Mouse (Mus musculus): ENCODE measurements around the gene Hgd. TPM values are rescaled to one million over a fixed set of nuclear protein-coding genes. Genes with fewer than 3 reads are reported as not detected.

Gene Hgd
- total and polyA plus RNA-seq, 3 experiments = 0.28 to 1.6 TPM; not detected in 1

DNA sequence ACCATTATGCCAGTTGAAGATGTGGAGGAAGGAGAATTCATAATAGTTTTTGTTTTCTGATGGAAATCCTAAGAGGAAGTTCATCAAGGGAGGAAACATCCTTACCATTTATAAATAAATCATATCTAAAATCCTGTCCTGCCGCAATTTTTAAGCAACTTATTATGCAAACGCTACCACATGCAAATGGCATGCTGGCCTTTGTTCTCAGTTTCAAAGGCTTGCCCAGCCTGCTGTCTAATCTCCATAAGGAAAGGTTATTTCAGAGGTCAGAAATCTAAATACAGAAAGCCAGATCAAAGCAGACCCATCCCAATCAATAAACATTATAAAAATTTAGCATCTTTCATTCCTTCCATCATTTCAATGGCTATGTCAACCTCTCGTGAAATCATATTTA, 1.9 kb downstream of the Hgd start:
- no peak for DNase-seq

GRCm38 (mm10) chr16:37583306-37583705, 3.4 kb downstream of the Hgd start:
- no peak for DNase-seq

DNA sequence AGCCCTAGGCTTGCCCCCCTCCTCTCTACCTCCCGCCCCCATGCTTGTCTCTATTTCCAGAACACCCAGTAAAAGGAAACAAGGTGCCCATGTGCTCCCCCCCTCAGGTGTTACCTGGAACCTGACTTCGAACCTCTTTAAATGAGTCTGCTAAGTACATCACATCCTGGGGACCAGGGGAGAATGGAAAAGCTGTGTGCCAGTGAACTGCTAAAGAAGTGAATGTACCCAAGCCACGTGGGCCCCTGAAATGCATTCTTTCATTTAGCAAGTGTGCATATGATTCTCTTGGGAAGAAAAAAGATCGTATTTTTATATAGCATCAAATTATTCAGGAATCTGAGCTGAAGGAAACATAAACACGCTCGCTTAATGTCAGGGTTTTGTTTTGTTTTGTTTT, 3.8 kb downstream of the Hgd start:
- no peak for DNase-seq

- DNase-seq = peak; percentile 72
These were observed 4.5 kb downstream of the Hgd start for GRCm38 (mm10) chr16:37584218-37585035.

GRCm38 (mm10) chr16:37585129-37585563, 5.2 kb downstream of the Hgd start:
- DNase-seq = no peak

DNA sequence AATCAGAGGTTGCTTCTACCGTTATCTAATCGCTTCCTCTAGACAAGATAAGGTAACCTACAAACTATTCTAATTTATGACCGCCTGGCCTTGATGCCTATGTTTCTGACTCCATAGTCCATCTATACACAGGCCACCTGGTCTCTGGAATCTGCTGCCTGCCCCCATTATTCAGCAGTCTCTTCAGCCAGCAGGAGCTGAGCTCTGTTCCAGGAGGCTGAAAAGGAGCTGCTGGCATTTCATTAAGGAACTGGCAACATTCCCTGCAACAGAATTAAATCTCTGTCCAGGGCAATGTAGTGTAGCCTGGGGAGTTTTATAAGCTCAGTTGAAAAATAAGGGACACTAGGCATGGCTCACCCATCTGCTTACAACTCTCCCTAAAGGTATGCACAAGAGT, 11.0 kb downstream of the Hgd start:
- no peak for DNase-seq

DNA sequence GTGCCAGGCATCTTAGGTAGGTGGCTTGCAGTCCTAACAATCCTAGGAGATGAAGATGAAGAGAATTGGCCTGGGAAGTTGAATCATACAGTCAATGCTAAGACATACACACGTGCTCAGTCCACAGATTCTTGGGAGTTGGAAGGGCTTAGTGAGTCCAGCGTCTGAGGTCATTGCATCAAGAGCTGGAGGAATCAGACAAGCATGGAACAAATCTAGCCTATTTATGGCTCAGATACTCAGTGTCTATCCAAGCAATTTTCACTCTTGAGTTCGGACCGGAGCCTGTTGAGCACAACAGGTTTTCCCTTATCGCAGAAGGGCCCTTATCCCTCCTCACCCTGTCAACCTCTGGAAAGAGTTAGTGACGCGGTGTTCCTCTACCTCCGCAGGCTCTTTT, 11.6 kb downstream of the Hgd start:
- no peak for DNase-seq

DNA sequence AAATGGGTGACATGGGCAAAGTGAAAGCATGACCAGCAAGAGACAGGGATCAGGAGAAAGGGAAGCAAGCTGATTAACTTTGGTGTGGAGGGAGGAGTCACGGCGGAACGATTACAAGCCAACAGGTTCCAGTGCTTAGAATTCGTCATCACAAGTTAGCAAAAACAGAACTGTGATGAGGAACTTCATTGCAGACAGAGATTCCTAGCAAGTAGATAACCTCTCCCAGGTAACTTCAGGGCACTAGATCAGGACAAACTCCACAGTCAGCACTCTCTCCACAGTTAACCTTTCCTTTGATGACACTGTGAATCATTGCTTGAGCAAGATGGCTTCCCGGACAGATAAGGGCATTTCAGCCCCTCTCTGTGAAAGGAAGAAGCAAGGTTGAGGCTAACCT, 17.5 kb downstream of the Hgd start:
- DNase-seq = no peak

DNA sequence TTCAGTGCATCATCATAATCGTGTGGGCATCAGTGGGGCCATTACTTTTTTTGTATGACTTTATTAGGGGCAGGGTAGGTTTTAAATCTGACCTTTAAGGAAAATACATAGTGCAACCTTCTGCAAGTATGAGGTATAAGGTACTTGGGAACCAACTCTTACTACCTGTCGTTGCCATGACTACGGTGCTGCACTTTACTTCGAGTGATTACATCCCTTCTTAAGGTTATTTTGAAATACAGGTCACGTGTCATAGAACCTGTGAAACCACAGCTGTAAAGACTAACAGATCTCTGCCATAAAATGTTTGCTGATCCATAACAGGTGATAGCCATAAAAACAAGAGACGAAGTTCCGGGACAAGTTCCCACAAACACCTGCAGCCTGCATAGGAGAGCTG, 18.5 kb downstream of the Hgd start:
- no peak for DNase-seq

GRCm38 (mm10) chr16:37599326-37599725, 19.4 kb downstream of the Hgd start:
- no peak for DNase-seq

DNA sequence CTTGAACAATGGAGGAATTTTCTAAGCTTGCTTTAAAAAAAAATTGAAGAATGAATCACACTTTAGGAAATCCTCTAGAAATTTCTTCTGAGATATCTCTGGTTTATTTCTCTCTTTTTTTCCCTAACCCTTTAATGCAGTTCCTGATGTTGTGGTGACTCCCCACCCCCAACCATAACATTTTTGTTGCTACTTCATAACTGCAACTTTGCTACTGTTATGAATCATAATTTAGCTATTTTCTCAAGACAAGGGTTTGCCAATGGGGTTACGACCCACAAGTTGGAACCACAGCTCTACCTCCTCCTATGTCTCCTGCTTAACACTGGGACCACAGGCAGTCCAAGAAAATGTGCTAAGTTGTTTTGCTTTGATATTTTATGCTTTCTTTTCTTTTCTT, 23.5 kb downstream of the Hgd start:
- no peak for DNase-seq

- no peak for DNase-seq
These were observed 24.3 kb downstream of the Hgd start for GRCm38 (mm10) chr16:37604243-37604642.

- no peak for DNase-seq
These were observed 30.4 kb downstream of the Hgd start for GRCm38 (mm10) chr16:37610333-37610732.

DNA sequence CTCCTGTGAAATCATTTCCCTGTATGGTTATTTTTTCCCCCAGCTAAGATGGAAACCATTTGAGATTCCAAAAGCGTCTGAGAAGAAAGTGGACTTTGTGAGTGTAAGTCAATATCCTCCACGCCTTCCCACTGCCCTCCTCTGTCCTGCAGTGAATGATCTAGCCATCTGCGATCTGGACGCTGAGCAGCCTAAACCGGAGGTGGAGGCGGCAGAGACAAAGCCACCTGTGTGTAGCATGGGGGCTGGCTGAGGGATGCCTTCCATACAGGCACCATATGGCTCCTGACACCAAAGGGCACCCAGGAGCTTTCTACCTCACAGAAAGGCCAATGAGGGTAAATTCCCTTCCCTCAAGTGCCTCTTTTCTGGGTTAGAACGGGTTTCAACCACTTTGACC, 31.1 kb downstream of the Hgd start:
- DNase-seq = no peak

DNA sequence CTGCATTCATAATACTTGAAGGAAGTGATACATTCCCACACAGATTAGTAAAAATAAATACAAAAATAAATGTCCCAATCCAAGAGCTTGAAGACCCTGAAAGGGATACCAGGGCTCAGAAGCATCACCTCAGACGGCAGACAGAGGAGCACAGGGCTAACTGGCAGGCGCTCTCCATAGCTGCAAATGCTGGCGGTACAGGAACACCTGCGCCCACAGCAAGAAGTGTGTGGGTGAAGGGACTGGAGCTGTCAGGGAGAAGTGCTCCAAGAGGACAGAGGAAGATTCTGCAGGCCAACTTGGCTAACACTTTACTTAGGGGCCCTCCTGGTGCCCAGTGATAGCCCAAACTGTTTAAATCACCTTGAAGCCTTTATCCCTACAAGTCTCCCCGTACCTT, 32.1 kb downstream of the Hgd start:
- no peak for DNase-seq

- no peak for DNase-seq
These were observed 34.6 kb downstream of the Hgd start for GRCm38 (mm10) chr16:37614540-37614939.

DNA sequence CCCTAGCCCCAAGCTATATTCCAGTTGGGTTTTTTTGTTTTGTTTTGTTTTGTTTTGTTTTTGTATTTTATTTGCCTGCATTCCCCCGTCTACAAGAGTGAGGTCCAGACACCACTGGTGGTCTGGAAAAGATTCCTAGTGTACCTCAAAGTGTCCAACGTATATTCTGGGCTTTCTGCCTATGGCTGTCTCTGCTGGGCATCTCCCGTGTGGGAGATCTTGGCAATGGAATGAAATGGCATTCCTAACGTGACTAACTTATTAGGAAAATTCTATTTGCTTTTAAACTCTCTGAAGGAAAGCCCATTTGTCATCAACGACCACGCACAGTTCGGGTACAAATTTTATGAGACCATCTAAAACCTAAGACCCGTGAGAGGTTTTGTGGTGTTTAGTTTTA, 35.5 kb downstream of the Hgd start:
- no peak for DNase-seq

DNA sequence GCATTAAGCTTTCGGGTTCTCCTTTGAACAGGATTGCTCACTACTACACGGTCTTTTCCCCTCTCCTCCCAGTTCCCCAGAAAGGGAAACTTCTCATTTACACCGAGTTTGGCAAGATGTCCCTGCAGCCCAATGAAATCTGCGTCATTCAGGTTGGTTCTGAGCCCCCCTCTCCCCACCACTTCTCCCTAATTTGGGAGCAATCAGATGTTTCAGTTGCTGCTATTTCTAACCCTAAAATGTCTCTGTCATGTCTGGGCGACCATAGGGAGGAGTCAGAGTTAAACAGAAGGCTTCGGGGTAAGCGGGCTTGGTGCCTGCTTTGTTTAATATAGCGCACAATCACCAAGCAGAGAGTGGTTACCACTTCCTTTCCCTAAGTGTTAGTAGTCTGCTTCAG, 36.2 kb downstream of the Hgd start:
- no peak for DNase-seq

DNA sequence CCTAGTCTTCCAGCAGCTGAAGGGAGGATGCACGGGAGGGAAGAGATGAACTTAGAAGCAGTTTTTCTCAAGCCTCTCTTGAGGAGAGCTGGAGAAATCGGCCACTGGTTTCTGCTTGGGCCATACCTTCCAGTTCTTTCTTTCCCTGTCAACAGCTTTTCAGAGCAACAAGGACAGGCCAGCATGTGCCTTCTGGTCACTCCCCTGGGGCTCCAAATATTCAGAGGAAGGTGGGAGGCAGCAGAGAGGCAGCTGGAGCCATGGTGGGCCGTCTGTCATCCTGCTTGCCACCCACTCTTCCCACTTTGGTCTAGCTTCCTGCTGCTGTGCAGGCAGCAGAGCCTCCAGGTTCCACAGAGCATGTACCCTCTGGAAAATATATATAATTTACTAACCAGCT, 37.7 kb downstream of the Hgd start:
- no peak for DNase-seq

GRCm38 (mm10) chr16:37622403-37622802, 42.5 kb downstream of the Hgd start:
- DNase-seq = no peak

DNA sequence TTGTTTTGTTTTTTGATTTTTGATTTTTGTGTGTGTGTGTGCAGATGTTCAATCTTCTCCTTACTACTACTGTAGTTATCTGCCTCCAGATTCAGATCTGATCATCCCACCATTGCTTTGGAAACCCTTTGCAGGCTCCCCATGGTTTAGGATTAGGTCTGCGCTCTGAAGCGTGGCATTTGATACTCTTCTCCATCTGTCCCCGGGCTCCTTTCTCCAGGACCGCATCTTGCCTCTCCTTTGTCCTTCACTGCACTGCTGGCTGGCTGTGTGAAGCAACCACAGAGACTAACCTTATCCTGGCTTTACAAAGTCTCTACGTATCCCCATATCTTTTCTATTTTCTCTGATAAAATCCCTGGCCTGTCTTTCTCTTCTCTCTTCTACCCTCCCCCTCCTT, 43.0 kb downstream of the Hgd start:
- DNase-seq = no peak

- DNase-seq = no peak
These were observed 46.5 kb downstream of the Hgd start for GRCm38 (mm10) chr16:37626388-37626949.

DNA sequence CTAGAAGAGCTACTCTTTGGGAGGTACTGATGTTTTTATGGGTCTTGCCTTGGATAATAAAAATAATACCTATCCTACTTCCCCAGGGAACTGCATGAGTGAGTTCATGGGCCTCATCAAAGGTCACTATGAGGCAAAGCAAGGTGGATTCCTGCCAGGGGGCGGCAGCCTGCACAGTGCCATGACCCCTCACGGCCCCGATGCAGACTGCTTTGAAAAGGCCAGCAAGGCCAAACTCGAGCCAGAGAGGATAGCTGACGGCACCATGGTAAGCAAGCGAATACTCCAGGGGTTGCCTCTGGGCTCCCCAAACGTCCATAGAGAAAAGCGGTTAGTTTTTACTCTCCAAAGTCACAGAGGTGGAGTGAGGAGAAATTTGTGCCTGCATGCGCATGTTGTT, 48.4 kb downstream of the Hgd start:
- no peak for DNase-seq

GRCm38 (mm10) chr16:37629011-37629410, 49.1 kb downstream of the Hgd start:
- DNase-seq = no peak

Measured in adrenal gland, adult 2 months (tissue).